Mouse (Mus musculus) cerebellum, adult 2 months (tissue): ENCODE measurements around the gene Dtx1. TPM values are rescaled to one million over a fixed set of nuclear protein-coding genes. Genes with fewer than 3 reads are reported as not detected.

Source experiments
- DNase-seq, 2 experiments: peaks; one replicate each; pipeline ENCODE4 v3.0.0; 2021
- H3K27ac ChIP-seq: fragments of 200-500 bp; 2 replicates; pipeline ENCODE4 v1.5.1; 2012; ENCODE audit warnings: low read length, control low read depth, inconsistent platforms; ENCODE audit not compliant: insufficient read depth
- H3K27me3 ChIP-seq: fragments of 200-500 bp; 2 replicates; pipeline ENCODE4 v1.6.1; 2012; ENCODE audit warnings: inconsistent platforms, mild to moderate bottlenecking, low read length, moderate library complexity; ENCODE audit not compliant: control insufficient read depth, insufficient read depth
- H3K4me1 ChIP-seq: fragments of 200-500 bp; 2 replicates; pipeline ENCODE4 v1.6.1; 2011; ENCODE audit warnings: low read length; ENCODE audit not compliant: control insufficient read depth, insufficient read depth
- H3K4me3 ChIP-seq: fragments of 200-500 bp; replicated peaks from 2 replicates; pipeline ENCODE3; 2011; ENCODE audit warnings: mild to moderate bottlenecking, low read depth, low read length, control low read depth; ENCODE audit not compliant: insufficient read depth
- CTCF ChIP-seq: fragments of 200-500 bp; IDR thresholded peaks from 2 replicates; pipeline ENCODE4 v1.5.1; 2011; ENCODE audit warnings: low read depth, mild to moderate bottlenecking, control low read depth, low read length, moderate library complexity, borderline replicate concordance; ENCODE audit not compliant: insufficient read depth
- POLR2A ChIP-seq: fragments of 200-500 bp; IDR thresholded peaks from 2 replicates; pipeline ENCODE4 v1.6.1; 2011; ENCODE audit warnings: low read length, control low read depth, borderline replicate concordance; ENCODE audit not compliant: insufficient read depth
- WGBS: fragments of 180-500 bp; shearing (Covaris S2); methylation state at CpG from one replicate; pipeline ENCODE4 v1.1.7; 2018; 5-methylcytosine and 5-hydroxymethylcytosine counted together
- polyA plus RNA-seq: library from polyadenylated mRNA; depleted of rRNA; stranded (reverse); fragments of >200 nt; gene quantifications from 2 replicates; pipeline ENCODE4 v1.2.3, GENCODE M21; 2012; rRNA removed

The Dtx1 gene
- 123 and 127 TPM in 2 replicates for polyA plus RNA-seq

DNA sequence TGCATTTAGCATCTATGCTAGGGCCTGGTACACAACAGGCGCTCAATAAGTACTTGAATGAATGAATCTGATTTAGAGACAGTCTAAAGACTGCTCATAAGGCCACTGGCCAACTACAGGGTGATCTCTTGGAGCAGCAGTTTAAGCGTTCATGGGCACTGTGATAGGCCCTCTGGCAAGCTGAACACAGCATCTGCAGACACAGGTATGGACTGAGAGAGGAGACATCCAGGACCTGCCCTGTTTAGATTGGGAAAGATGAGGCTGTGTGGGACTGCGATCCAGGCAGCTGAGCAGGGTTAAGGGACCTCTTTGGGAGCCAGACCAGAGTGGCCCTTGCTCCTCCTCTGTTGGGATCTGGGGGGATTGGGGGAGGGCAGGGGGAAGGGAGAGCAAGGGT lies at the start of gene Dtx1:
TSS of gene Dtx1 (minus strand) at position 101 of the 400 bp plus-strand sequence.
- no peak for TF ChIP-seq CTCF
- no peak for TF ChIP-seq POLR2A
- DNase-seq = no peak
- 44% methylated on average over 3 of the region's 3 CpGs for WGBS
- peak within 1 kb of the TSS; percentile 82 for H3K27ac ChIP-seq
- peak within 1 kb of the TSS; percentile 89 for H3K4me3 ChIP-seq
- H3K27me3 ChIP-seq = no peaks in the 10 kb centered on the region
- H3K4me1 ChIP-seq = peaks cover 8% of the 10 kb centered on the region; the same call in 1 of the 2 replicates

DNA sequence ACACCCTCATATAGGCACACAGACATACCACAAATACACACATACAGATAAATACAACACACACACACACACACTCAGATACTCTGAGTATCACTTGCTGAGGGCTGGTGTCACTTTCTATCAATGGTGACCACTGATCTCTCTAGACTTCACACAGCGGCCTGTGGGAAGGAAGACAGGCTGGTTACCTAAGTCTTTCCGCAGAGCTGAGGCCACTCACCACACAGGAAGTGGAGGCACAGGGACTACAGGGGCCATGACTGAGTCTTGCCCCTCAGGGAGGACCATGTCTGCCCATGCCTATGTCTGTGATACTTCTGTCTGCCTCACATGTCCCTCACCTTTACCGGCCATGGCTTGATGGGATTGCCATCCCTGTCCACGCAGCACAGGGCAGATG lies 42.5 kb upstream of the Dtx1 start:
- no peak for DNase-seq
- H3K27me3 ChIP-seq = no peaks in the 10 kb centered on the region
- H3K27ac ChIP-seq = no peak overlapping the region
- 88% methylated on average over 4 of the region's 4 CpGs for WGBS
- no peaks in the 10 kb centered on the region for H3K4me1 ChIP-seq
- TF ChIP-seq CTCF = no peak
- no peak for TF ChIP-seq POLR2A
- H3K4me3 ChIP-seq = no peak overlapping the region

DNA sequence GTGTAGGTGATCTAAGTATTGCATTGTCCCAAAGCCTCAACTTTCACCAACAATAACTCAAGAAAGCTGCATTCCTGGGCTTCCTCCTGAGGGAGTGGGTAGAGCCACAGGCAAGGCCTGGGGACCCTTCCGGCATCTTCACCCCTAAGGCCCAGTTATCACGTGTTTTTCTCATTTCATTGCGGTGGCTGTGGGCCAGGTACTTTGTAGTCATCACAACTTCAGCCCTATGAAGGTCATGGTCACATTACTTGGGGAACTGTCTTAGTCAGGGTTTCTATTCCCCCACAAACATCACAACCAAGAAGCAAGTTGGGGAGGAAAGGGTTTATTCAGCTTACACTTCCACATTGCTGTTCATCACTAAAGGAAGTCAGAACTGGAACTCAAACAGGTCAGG lies 41.1 kb upstream of the Dtx1 start:
- Histone ChIP-seq H3K27me3 (no peaks in the 10 kb centered on the region), H3K4me3 (no peak overlapping the region), H3K4me1 (no peaks in the 10 kb centered on the region), H3K27ac (no peak overlapping the region)
- no peak for DNase-seq
- TF ChIP-seq POLR2A (no peak), CTCF (no peak)
- 72% methylated on average over 3 of the region's 3 CpGs for WGBS

DNA sequence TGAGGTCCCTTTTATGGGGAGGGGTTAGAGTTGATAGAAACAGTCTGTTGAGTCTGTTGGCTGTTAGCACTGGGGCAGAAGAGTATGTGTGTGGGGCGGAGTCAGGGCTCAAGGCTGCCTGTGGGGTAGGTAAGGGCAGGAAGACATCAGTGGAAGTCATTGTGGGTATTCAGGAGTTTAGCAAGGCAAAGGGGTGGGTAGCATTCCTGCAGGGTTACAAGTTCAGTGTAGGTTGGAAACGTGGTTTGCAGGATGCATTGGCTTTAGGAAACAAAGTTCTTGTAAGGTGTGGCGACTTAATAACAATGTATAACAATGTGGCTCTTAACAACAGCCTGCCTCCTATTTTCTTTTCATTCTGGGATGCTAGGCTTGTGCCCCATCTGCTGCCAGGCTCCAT lies 39.5 kb upstream of the Dtx1 start:
- H3K4me3 ChIP-seq = no peak overlapping the region
- H3K4me1 ChIP-seq = no peaks in the 10 kb centered on the region
- 84% methylated on average over 3 of the region's 3 CpGs for WGBS
- no peak for TF ChIP-seq CTCF
- no peak for TF ChIP-seq POLR2A
- no peak overlapping the region for H3K27ac ChIP-seq
- no peaks in the 10 kb centered on the region for H3K27me3 ChIP-seq
- no peak for DNase-seq

DNA sequence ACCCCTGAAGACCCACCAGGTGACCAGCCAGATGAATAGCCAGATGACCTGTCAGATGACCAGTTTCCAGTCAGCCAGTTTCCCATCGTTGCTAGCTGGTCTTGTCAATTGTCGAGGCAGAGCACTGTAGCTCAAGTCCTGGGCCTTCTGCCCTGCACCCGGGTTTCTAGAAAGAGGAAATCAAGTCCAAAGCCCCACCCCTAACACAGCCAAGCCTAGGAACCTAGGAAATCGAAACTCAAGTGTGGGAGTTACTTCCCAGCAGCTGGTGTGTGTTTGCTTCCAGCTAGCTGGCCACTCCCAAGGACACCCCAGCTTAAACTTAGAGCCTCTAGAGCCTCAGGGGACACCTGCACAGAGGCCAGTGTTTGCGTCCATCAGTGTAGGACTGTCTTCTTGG lies 38.0 kb upstream of the Dtx1 start, which contains the start of gene Oas2:
TSS of gene Oas2 (minus strand) at position 166 of the 400 bp plus-strand sequence.
- Histone ChIP-seq H3K27ac (no peak within 1 kb of the TSS), H3K27me3 (no peaks in the 10 kb centered on the region), H3K4me1 (no peaks in the 10 kb centered on the region), H3K4me3 (no peak within 1 kb of the TSS)
- TF ChIP-seq CTCF = no peak
- no peak for TF ChIP-seq POLR2A
- 49% methylated on average over 5 of the region's 5 CpGs for WGBS
- DNase-seq = no peak

DNA sequence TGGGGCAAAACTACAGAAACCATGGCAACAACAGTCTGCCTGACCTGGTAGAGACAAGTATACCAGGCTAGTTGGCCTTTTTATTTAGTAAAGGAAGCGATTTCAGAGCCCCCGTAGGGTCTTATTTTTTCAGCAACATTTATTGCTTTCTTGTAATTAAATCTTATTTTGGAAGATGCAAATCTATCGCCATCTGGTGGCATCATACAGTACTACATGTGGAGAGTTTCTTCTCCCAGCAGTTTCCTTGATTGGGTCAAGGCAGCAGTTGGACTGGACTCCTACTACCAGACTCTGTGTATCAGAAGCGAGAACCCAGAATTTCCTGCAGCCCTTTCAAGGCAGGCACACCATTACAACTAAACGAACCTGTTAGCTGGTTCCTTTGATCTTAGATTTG lies 34.7 kb upstream of the Dtx1 start:
- H3K27ac ChIP-seq = no peak overlapping the region
- no peak for TF ChIP-seq POLR2A
- TF ChIP-seq CTCF = peak; percentile 50; the same call in 1 of the 2 replicates
- WGBS = 3% methylated on average over 5 of the region's 5 CpGs
- H3K4me1 ChIP-seq = no peaks in the 10 kb centered on the region
- peak; percentile 37 to 50 for DNase-seq
- no peaks in the 10 kb centered on the region for H3K27me3 ChIP-seq
- H3K4me3 ChIP-seq = no peak overlapping the region

DNA sequence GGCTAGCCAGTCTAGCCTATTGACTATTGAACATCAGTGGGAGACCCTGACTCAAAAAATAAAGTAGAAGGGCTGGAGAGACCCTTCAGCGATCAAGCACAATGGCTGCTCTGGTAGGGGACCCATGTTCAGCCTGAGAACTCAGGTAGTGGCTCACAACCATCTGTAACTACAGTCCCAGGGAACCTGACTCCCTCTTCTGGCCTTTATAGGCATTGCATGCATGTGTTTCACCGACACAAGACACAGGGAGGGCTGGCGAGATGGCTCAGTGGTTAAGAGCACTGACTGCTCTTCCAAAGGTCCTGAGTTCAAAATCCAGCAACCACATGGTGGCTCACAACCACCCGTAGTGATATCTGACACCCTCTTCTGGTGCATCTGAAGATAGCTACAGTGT lies 30.4 kb upstream of the Dtx1 start:
- Histone ChIP-seq H3K4me3 (no peak overlapping the region), H3K27me3 (no peaks in the 10 kb centered on the region), H3K27ac (no peak overlapping the region), H3K4me1 (no peaks in the 10 kb centered on the region)
- TF ChIP-seq CTCF (peak; percentile 34; the same call in 1 of the 2 replicates), POLR2A (no peak)
- WGBS = 33% methylated on average over 4 of the region's 4 CpGs
- DNase-seq = peak; percentile 20 to 26

DNA sequence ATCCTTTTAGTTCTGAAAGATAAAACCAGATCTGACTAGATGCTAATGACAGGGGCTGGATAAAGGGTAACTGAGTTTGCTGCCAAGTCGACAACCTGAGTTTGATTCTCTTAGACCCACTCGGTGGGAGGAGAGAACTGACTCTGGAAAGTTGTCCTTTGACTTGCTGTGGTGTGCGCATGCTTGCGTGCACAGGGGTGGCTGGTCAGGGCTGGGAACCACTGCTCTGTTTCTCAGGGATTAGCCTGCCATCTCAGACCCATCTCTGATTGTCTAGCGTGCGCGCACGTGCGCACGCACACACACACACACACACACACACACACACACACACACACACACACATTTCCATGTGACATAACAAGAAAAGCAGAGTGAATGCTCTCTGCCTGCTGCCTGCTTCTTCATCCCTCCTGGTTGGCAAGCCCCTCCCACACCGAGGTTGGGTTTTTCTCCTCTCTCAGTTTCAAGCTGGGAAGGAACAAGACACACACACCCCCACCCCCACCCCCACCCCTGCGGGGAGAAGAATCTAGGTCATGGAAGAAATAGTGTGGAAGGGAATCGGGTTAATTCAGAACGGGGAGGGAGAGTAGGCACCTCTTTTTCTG lies 22.8 kb upstream of the Dtx1 start:
- Histone ChIP-seq H3K27me3 (no peaks in the 10 kb centered on the region), H3K4me1 (peaks cover 12% of the 10 kb centered on the region), H3K4me3 (no peak overlapping the region), H3K27ac (no peak overlapping the region)
- DNase-seq = peak; percentile 25 to 37
- 47% methylated on average over 14 of the region's 14 CpGs for WGBS
- TF ChIP-seq CTCF (no peak), POLR2A (no peak)
